Mouse (Mus musculus): ENCODE measurements around the gene Hsd17b13. TPM values are rescaled to one million over a fixed set of nuclear protein-coding genes. Genes with fewer than 3 reads are reported as not detected.
A peak's percentile ranks its signal among the peaks of the same experiment; 100 is the strongest.

Hsd17b13 gene
- total RNA-seq, 2 experiments from 2014 or later = 6.2 to 49.6 TPM

DNA sequence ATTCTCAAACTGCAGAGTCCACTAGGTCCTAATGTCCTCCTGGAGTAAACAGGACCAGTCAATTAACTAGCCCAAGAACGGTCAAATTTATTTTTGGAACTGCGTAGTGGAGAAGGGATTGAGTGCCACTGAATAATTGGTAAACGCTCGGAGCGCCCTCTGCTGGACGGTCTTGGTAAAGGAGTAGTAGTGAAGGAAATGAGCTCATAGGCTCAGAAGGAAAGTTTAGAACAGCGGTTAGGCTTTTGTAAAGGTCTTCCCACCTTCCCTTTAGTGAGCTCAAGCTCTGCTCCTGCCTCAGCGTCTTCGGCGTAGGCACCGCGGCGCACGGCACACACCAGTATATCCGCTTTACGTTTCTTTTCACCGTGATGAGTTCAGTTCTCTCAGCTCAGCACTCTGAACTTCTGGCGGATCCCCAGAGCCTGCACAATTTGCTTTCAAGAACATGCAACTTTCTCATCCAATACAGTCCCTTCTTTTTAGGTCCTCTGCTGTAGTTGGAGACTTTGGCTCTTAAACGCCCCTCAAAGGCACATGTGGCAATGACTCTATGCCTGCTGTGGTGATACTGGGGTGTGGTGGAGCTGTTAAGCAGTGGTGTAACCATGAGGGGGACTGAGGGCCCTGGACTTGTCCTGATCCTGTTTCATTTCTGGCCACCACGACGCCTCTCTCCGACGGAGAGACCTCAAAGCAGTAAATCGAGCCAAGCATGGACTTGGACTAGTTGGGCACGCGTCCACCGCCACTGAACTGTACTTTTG, 49.6 kb downstream of the Hsd17b13 start:
- DNase-seq (ENCODE audit: low spot score in 2 of 2) = peak; percentile 73 to 86

DNA sequence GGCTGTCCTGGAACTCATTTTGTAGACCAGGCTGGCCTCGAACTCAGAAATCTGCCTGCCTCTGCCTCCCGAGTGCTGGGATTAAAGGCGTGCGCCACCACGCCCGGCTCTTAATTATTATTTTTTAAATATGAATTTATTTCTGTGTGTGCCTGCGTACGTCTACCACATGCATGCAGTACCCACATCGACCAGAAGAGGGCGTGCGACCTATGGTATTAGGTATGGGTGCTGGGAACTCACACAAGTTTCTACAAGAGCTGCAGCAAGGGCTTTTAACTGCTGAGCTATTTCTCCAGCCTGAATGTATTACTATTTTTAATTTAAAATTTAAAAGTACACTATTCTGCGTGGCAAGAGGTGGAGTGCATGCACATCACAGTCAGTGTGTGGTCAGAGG, 50.8 kb downstream of the Hsd17b13 start:
- no peak for DNase-seq (ENCODE audit: low spot score in 2 of 2)

- DNase-seq (ENCODE audit: low spot score in 2 of 2) = no peak
These were observed 53.5 kb downstream of the Hsd17b13 start for GRCm38 (mm10) chr5:103923755-103924154.

DNA sequence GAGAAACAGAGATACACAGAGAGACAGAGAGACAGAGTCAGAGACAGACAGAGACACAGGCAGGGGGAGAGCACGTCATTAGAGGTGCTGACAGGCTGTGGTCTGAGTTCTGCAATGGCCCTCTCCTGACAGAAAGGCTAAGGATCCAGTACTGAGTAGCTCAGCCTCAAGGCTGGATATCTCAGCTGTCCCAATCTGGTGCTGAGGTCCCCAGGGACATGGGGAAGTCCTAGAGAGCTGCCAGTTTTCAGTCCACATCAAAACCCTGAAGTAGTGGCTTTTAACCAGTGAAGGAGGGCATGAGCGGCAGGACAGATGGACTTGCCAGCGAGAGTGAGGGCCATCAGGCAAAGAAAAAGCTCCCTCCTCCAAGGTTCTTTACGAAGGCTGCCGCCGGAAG, 54.1 kb downstream of the Hsd17b13 start:
- no peak for DNase-seq (ENCODE audit: low spot score in 2 of 2)

DNA sequence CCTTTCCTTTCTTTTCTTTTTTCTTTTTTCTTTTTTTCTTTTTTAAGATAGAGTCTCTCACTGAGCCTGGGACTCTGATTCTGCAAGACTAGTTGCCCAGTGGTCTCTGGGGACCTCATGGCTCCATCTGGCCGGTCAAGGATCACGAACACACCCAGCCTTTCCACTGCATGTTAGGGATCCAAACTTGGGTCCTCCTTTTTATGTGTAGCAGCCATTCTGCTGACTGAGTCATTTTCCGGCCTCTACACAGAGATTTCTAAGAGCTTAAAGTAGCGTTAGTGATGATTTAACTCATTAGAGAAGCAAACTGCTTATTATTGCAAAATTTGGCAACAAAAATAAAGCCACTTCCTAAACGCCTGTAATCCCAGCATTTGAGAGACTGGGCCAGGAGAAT, 54.8 kb downstream of the Hsd17b13 start:
- DNase-seq (ENCODE audit: low spot score in 2 of 2) = no peak

- DNase-seq (ENCODE audit: low spot score in 2 of 2) = no peak
These were observed 57.7 kb downstream of the Hsd17b13 start for GRCm38 (mm10) chr5:103919497-103919896.

DNA sequence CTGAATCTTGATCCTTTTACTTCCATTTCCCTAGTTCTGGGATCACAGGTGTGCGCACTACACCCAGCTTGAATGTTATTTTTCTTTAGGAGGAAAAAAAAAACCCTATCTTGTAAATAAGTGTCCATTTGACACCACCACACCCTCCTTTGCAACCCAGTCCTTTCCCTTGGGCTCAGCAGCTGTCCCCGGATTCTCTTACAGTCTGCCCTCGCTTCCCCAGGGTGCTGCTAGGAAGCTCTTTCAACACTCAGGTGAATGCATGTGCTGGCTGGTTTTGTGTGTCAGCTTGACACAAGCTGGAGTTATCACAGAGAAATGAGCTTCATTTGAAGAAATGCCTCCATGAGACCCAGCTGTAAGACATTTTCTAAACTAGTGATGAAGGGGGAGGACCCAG, 59.0 kb downstream of the Hsd17b13 start:
- no peak for DNase-seq (ENCODE audit: low spot score in 2 of 2)

DNA sequence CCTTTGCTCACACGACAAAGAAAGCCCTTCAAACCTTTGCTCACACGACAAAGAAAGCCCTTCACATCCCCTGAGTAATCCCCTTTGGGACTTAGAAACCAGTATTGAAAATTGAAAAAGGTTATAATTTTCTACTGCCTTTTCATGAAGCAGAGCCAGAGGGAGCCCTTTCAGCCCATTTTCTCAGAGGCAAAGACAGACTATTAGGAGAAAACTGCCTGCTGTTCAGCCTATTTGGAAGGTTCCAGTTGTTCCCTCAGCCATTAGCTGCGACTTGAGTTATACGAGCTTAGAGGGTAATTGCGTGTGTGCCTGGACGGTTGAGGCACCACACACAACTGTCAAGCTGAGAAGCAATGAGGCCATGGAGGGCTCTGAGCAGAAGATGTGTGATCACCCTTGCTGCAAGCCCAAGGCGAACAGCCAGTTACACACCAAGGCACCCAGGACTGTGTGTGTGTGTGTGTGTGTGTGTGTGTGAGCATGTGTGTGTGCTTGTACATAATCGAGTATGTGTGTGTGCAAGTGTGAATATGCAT, 59.8 kb downstream of the Hsd17b13 start:
- no peak for DNase-seq (ENCODE audit: low spot score in 2 of 2)

GRCm38 (mm10) chr5:103916595-103917356, 60.4 kb downstream of the Hsd17b13 start:
- DNase-seq (ENCODE audit: low spot score in 2 of 2) = no peak

GRCm38 (mm10) chr5:103914335-103915226, 62.6 kb downstream of the Hsd17b13 start:
- DNase-seq (ENCODE audit: low spot score in 2 of 2) = no peak

DNA sequence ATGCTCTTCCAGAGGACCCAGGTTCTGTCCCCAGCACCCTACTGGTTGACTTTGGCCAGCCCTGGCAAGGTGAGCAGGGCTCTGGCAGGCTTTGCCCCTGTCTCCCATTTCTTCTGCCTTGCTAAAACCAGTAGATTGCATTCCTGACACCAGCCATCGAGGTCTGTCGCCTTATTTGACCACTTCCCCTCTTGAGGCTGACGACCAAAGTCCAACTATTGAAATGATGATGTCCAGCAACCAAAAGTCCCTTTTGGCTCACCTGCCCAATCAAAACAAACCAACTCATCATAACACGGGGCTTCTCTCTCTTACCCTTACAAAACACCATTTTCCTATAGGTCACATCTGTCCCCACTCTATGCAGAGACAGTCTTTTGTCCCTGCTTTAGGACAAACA, 64.1 kb downstream of the Hsd17b13 start:
- no peak for DNase-seq (ENCODE audit: low spot score in 2 of 2)

GRCm38 (mm10) chr5:103911555-103911954, 65.7 kb downstream of the Hsd17b13 start:
- no peak for DNase-seq (ENCODE audit: low spot score in 2 of 2)

DNA sequence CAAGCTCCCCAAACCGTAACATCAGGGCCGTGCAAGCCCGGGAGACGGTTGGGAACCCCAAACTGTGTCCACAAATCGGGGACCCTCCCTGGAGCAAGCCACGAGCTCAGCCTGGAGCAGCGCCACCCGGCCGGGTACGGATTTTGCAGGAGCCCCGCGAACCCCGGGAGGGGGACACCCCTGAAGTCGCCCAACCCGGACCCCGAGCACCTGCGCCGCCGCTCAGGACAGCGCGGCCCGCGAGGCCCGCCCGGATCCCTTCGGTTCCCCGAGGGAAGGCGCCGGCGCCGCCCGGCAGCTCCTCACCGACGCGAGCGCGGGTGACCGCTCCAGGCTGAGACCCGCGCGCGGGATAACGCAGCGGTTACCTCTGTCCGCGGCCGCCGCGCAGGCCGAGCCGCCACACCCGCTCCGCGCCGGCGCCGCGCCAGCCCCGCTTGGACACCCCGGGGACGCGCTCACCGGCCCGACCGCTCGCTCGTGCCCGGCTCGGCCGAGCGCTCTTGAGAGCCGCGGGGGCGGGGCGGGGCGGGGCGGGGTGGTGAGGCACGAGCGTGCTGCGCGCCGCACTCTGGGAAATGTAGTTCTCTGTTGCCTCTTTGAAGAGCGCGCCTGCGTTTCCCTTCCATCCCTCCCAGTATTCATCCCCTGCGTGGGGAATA, 66.3 kb downstream of the Hsd17b13 start, which contains the start of gene Klhl8:
TSS of gene Klhl8 (minus strand) at position 512 of the 662 bp plus-strand sequence.
- peak; percentile 52 to 59 for DNase-seq (ENCODE audit: low spot score in 2 of 2)

DNA sequence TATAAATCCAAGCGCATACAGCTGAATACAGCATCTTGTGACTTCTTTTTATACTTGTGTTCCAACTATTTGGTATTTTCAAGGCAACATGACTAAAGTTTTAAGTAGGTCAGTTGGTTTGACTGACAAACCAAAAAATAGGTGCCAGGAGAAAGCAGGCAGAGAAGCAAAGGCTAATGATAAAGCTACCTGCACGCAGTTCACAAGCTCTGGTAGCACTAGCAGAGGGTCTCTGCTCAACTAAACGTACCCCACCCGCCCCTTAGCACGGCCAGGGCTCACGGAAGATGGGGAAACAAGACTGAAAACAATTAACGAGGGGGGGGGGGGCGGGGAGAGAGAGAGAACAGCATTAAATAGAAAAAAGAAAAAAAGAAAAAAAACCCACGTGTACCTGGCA, 67.1 kb downstream of the Hsd17b13 start:
- no peak for DNase-seq (ENCODE audit: low spot score in 2 of 2)

DNA sequence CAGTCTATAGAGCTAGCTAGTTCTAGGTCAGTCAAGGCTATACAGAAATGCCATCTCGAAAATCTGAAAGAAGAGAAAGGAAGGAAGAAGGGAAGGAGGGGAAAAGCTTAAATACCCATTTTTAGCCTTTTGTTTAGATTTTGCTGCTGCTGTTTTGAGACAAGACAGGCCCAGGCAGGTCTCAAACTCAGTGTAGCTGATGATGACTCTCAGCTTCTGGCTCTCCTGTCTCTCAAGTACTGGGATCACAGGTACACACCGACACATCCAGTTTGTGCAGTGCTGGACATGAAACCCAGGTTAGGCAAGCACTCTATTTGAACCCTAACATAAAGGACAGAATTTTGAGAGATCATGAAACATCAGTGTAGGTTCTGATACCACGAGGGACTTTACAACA, 67.7 kb downstream of the Hsd17b13 start:
- no peak for DNase-seq (ENCODE audit: low spot score in 2 of 2)

DNA sequence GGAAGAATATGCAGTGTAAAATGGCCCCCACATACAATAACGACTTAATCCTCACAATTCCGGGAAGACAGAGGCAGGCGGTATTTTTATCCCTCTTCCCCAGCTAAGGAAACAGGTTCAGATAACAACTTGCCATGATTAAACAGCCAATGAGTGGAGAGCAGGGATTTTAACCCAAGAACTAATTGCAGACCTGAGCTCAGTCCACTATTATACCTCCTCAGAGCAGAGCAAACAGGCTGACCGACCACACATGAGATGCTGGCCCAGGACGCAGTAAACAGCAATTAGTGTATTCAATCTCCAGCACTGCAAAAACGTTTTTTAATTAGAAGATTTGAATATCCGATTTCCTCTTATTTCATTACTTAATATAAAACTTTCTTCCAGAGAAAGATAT, 68.4 kb downstream of the Hsd17b13 start:
- no peak for DNase-seq (ENCODE audit: low spot score in 2 of 2)

DNA sequence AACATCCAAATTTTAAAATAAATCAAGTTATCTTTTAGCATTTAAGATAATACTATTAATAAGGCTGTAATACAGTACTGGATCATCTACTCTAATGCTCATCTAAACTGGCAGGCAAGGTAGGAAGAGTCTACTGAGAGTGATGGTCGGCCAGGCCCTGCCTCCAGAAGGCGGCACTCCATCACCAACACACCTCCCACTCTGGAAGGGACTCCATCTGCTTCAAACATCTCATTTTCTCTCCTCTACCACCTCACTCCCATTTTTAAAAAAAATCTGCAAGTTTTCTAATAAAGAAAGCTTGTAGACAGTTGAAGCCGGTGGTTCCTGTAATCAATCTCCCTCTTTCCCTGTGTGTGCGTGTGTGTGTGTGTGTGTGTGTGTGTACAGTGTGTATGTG, 69.4 kb downstream of the Hsd17b13 start:
- no peak for DNase-seq (ENCODE audit: low spot score in 2 of 2)

DNA sequence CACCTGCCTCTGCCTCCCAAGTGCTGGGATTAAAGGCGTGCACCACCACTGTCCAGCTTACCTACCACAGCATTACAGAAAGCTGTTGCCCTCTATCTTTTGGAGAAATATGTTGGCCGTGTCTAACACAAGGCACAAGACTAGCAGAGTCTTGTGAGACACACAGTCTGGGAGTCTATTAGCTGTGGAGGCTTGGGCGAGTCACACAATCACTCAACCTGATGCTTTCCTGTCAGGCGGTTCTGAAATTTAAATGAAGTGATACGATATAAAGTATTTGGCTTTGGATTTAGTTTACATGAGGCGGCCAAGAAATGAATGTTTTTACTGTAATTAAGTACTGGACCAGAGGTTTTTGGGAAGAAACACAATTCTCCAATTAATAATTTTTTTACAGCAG, 71.0 kb downstream of the Hsd17b13 start:
- no peak for DNase-seq (ENCODE audit: low spot score in 2 of 2)
